Mouse (Mus musculus): ENCODE data around the gene Mylk3.

The Mylk3 gene

DNA sequence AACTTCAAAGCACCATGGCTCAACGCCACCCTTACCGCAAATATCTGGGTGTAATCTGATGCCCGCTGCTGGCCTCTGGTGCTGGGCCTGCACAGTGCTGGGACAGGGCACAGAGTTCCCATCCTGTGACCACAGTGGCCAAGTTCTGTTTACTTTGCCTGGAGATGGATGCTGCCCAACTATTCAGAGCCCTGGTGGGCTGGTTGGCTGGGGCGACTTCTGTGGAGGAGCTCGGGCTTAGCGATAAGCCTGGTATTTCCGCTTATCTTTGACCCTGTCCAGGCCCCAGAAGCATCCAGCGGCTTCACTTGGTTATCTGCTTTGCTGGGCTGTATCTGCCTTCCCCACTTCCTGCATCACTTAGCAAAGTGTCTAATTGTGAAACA, 5.3 kb downstream of the Mylk3 start:
- DNase-seq (ENCODE audit: low spot score), result no peak

DNA sequence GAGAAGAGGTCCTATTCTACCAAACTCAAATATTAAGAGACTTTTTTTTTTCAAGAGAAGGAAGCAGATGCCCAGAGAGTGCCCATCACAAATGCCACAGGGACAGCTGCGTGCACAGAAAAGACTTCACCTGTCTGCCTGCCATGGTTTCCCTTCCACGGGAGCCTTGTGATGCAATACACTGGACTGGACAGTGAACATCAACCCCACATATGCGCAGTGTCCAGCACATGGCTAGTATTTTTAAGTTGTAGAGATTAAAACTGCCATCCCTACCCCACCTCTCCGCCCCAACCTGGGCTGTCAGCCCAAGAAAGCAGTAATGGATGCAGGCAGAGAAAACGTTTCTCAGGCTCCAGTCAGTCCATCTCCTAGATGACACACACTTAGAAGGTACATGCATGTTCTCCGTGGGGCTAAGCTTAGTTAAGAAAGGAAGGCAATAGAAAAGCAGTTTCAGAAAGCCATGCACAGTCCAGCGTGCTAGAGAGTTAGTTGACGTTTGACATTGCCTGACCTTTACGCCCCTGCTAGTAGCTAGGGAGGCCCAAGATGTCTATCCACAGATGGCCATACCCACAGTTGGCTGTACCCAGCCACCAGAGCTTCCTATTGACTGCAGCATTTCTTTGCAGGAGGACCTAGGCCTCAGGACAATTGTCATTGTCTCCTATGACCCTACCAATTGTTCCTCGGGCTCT, 5.9 kb downstream of the Mylk3 start:
- no peak for DNase-seq (ENCODE audit: low spot score)

DNA sequence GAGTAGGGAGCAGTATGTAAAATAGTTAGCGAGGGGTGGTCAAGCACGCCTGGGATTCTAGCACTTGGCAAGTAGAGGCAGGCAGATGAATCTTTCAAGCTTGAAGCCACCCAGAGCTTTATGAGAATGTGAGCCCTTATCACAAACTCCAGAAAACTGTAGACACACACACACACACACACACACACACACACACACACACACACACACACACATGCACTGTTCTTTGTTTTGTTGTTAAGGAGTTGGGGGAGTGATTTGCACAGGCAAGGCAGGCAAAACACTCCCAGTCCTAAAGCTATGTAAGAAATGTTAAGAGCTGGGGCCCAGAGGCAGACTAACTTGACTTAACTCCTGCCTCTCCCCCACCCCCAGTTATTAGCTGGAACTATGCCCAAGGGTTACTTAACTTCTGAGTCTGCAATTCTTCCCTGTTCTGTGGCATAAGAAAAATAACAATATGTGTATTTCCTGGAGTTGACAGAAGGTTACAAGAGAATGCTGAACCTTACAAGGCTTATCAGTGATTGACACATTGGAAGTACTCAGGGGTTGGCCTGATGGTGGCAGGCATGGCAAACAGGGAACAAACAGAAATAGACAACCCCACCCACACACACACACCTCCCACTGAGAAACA, 6.9 kb downstream of the Mylk3 start:
- no peak for DNase-seq (ENCODE audit: low spot score)

DNA sequence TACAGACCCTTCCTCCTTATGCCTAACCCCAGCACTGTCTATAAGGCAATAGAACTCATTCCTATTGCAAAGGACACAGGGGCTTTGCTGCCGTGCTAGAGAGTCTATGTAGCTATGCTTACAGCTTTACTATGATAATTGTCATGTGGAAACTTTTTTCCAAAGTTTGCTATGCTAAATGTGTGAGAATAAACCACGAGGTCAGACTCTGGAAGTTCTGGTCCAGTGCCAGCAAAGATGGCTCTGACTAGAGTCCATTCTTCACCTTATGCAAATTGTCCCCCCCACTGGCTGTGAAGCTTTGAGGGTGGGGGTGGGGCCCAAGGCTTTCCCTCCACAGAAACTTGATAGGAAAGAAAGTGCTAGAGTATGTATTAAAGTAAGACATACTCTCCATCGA, 9.6 kb downstream of the Mylk3 start:
- no peak for DNase-seq (ENCODE audit: low spot score)

DNA sequence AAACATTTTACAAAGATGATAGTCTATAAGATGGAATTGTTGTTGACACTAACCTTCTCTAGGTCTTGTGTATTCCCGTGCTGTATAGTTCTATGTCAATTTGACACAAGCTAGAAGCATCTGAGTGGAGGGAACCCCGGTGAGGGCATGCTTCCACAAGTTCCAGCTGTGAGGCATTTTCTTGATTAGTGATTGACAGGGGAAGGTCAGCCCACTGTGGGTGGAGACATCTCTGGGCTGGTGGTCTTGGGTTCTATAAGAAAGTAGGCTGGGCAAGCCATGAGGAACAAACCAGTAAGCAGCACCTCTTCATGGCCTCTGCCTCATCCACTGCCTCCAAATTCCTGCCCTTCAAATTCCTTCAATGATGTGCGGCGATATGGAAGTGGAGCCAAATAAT, 11.9 kb downstream of the Mylk3 start:
- DNase-seq (ENCODE audit: low spot score), result no peak

DNA sequence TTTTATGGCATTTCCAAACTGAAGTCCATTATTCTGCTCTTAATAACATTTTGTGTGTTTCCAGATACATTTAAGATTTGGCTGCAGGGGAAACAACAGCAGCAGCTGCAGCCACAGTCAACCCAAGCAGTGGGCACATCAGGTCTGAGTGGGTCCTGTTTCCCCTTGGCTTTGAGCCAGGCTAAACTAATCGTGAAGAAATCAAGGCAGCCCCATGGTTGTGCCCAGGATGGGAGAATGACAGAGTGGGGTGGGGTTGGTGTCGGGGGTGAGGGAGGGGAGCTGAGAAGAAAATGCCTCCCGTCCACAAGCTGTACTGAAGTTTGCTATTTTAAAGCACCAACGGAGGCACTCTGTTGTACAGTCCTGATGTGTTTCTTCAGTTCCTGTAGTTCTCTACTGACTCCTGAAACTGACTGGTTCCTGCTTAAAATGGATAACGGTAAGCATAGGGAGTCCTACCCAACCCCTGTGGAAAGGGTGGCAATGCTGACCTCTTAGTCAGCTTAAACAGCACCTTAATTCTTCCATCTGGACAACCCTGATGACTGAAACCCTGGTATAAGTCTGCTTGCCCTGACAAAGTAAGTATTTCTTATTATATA, 12.6 kb downstream of the Mylk3 start:
- DNase-seq (ENCODE audit: low spot score), result no peak

DNA sequence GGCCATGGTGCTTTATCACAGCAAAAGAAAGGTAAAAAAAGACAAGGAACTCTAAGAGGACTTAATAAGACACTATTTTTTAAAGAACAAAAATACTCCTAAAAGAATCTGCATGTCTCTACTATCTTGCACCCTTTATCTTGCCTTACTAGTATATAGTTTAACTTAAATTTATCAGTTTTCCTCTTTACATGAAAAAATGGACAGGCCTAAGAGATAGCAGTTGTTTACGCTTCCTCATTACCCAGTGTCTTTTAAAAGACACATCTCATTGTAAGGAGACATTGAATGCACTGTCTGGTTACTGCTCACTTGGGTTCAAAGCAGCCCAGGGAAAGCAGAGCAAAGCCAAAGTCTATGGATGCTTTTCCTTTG, 13.7 kb downstream of the Mylk3 start:
- DNase-seq (ENCODE audit: low spot score), result no peak

DNA sequence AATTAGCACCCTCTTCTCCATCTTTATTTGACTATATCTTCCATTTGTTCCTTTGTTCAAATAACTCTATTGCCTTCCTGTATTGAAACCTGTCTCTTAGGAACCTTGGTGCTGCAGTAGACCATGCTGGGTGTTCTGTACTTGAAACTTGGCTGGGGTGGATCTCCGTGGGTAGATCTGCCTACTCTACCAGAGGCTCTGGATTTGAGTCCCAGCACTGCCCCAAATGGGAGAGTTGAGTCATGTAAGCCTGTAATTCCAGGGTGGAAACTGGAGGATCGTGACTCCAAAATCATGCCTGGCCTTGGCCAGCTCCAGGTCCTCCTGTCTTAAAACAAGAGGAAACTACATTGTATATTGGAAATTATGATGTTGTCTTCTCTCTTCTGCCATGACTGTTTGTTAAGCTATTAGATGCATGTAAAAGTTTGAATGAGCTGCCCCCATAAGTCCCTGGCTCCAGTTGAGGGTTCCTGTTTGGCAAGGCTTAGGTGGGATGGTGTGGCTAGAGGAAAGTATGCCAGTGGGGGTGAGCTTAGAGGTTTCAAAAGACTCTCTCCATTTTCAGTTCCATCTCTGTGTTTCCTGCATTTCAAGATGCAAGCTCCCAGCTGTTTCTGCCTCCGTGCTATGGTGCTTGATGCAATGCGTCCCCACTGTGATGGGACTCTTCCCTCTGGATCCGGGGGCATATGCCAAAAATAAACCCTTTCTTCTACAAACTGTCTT, 14.2 kb downstream of the Mylk3 start:
- no peak for DNase-seq (ENCODE audit: low spot score)

DNA sequence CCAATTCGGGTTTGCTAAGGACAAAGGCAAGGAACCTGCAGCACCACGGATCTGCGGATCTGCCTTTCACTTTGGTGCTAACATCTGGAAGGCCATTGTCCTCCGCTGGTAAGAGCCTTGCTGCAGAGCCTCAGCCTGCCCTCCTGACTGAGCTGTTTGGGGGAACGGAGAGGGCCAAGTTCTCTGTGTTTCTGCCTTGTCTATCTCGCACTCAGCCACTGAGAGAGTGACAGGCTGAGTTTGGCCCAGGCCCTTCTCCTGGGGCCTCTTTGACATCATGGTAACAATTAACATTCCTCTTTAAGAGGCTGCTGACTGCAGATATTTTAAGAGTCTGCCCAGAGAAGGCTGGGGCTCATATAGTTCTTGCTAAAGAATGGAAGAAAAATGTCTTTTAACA, 21.0 kb downstream of the Mylk3 start:
- no peak for DNase-seq (ENCODE audit: low spot score)

DNA sequence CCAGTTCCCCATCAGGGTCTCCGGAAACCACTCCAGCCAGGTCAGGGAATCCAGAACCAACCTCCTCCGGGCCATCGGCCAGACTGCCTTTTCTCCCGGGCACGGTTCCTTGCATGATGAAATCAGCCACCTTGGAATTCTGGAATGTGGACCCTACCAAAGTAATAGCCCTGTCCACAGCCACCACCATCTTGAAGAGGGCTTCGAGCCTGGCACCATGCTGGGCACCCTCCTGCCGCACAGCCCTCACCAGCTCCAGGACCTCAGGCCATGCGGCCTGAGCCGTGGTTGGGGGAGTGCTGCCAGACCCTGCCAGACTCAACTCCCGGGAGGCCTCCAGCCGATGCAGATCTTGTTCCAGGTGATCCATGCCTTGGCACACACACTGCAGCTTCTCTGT, 21.5 kb downstream of the Mylk3 start:
- no peak for DNase-seq (ENCODE audit: low spot score)

DNA sequence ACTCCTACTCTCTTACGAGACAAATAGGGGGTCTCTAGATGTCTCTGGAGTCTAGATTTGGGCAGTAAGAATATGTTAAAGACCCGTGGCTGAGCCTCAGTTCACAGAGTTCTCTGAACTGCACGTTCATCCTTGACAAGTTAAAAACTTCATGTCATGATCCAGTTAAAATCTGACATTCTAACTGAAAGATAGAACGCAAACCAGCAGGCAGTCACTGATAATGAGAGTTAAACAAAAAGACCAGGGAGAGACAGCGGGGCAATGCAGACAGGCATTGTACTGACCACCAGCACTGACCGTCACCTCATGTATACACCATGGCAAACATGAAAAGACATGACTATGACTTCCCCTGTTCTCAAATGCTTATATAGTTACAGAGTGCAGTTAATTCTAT, 22.7 kb downstream of the Mylk3 start:
- DNase-seq (ENCODE audit: low spot score), result no peak

DNA sequence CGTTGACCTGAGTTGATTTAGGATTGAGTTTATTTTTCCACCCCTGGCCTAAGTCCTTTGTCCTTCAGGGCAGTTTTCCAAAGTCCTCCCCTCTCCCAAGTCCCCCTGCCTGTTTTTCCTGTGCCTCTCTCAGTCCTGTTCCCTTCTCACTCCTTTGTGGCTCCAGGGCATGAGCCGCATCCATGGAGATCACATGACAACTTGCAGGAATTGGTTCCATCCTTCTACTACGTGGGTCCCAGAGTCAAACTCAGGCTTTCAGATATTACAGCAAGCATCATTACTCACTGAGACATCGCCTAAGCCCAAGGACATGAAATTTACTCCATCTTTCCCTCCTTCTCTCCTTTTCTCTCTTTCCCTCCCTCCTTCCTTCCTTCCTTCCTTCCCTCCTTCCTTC, 23.9 kb downstream of the Mylk3 start:
- no peak for DNase-seq (ENCODE audit: low spot score)

DNA sequence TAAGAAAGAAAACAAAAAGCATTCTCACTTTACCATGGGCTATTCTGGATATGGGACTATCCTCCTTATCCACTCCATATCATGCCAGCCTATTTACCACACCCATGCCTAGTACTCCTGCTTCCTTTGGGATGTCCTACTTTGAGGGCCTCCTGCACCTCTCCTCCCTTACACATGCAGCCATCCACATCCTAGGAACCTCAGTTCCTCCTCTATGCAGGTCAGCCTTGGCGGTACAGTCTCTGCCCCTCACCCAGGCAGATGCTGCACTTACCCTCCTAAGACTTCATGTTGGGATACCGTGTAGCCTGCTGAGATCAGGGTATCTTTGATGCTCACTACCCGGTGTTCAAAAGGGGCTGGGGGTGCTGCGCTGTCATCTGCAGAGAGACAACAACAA, 32.9 kb downstream of the Mylk3 start:
- no peak for DNase-seq (ENCODE audit: low spot score)

DNA sequence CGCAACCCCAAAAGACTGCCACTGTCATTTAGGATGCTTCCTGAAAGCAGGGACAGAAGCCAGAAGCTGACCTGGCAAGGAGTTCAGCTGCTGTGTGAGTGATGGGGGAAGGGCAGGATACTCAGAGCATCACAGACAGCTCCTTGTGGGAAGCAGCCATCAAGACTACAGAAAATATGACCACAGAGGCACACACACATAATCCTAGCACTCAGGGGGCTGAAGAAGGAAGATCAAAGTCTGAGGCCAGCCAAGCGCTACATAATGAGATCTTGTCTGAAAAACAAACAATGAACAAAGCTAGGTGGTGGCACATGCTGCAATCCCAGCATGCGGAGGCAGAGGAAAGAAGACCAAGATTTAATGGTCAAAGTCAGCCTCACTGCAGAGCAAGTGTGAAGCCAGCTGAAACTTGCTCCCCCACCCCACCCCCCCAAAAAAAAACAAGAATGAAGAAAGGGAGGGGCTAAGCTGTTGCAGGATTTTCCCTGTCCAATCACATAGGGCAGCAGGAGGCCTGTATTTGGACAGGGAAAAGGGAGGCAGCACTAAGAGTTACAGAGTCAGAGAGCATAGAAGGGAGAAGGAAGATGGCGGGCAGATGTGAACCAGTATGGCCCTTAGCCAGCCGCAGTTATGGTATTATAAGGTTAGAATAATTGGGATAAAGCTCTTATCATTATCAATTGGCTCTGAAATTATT, 46.1 kb downstream of the Mylk3 start:
- DNase-seq (ENCODE audit: low spot score), result no peak

DNA sequence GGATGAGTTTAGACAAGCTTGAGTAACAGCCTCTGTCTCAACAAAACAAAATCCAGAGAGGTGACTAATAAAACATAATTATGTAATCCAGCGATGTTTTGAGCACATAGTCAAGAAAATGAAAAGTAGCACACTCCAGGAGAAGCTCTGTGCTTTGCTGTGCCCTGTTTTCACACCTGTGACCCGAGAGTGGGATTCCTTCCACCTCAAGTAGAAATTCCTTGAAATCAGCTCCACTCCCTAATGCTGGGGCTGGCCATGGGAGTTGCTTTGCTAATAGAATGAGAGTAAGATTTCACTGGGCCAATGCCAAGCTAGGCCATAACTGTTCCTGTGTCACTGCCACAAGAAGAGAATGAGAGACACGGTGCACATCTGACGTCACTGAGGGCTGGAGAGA, 48.5 kb downstream of the Mylk3 start:
- DNase-seq (ENCODE audit: low spot score), result no peak

DNA sequence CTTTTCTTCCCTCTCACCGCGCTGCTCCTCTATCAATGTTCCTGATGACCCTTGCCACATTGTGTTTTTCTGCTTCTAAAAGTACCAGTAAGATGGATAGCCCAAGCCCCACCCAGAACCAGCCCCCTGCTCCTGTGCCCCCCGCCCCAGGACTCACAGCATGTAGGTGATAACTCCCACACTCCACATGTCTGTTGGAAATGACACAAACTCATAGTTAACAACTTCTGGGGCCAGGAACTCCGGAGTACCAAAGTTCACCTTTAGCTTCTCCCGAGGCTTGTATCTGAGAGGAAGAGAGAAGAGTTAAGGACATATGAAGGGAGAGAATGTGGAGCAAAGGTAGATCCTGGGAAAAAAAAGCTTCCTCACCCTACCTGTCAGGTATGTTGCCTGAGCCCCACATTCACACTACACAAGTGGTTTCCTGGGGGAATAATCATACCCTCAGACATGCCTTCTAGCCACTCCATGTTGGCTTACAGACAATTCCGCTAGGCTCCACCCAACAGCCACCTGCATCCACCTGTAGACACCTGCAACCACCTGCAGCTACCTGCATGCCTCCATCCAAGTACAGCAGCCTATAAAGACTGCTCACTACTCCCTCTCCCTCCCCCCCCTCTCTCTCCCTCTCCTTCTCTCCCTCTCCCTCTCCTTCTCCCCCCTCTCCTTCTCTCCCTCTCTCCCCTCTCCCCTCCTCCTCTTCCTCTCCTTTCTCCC, 49.8 kb downstream of the Mylk3 start:
- no peak for DNase-seq (ENCODE audit: low spot score)

DNA sequence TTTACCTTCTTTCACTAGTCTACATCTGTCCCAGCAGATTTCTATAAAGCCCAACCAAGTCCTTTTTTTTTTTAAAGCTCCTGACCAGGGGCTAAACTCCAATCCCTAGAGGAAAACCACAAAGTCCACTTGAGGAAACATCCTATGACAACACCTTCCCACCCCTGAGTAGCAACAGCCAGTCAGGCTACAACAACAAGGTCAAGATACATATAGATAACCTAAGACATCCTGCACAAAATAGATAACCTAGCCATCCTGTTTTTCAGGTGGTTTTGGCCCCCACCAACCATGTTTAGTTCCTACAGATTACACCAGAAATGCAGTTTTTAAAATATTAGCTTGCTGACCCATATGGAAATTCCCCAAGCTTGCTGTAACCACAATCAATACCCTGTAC, 51.0 kb downstream of the Mylk3 start:
- no peak for DNase-seq (ENCODE audit: low spot score)

DNA sequence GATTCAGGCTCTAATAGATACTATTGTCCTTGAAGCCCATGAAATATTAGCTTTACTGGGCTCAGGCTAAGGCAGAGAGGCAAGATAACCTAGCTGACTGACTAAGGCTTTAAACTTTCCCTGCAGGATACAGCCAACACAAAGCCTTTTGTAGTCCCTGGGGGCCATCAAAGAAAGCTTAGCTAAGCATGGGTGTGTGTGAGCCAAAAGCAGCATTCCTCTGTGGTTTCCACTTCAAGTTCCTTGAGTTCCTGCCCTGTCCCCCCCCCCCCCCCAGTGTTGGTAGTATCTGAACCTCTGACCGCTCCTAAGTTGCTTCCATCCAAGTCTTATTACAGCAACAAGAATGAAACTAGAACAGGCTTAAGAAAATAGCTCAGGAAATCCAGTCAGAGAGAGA, 56.6 kb downstream of the Mylk3 start:
- DNase-seq (ENCODE audit: low spot score), result no peak

DNA sequence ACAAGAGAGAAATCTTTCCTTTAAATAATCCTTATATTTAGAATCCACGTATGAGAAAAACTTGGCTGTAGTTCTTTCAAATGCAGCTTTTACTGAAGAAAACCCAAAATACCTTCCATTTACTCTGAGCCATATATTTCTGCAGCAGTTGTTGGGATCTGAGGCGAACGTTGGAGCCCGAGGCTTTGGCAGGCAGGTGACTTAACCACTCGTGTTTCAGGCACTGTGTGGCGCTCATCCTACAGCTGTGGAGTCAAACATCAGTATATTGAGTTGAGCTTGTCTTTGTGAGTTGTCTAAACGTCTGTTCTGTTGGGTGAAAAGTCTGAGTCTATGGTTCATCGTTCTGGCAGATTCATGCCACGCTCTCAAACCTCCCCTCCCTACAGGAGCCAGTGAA, 59.1 kb downstream of the Mylk3 start:
- DNase-seq (ENCODE audit: low spot score), result no peak

DNA sequence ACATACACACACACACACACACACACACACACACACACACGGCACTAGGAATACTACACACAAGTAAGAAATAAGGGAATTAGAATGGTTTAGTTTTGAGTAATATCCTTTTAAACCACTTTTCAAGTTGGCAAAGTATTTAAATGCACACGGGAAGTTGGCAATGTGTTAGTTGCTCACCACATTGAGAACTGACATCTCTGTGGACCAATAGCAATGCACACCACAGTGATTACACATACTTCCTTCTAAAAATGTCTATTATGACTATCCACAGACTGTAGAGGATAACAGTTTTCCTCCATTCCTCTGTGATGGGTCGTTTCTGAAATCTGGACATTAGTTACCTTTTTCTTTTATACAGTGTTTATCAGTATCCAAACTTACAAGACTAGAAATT, 63.1 kb downstream of the Mylk3 start:
- no peak for DNase-seq (ENCODE audit: low spot score)

DNA sequence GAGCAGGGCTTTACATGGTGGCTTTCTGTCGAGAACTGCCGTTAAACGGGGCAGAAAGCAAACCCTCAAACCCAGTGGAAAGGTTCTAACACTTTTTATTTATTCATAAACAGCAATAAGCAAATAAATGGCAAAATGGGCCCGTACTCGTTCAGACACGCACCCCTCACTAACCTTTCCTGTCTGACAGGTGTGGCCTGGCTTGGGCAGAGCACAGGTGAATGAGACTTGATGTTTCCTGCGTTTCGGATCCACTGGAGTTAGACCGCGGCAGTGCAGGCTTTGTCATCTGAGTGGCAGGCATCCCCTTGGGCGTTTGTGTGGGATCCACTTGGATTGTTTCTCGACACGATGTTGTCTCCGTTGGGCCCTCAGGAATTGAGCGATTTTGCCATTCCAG, 64.2 kb downstream of the Mylk3 start:
- no peak for DNase-seq (ENCODE audit: low spot score)

DNA sequence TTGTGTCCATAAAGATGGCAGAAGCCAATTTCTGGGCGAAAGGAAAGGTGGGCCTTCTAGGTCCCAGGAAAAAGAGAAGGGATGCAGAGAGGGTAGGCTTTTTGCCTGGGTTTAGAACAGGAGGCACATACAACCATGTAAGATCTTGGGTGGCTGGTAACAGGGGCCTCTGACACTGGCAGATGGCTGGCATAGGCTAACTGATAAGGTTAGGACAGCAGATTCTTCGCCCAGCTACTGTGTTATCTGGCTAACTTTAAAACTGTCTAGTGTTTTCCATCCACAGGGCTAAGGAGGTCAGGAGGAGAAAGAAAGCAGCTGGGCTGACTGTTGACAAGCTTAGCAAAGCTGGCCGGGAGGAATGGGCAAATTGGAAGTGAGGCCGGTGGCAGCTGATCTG, 67.6 kb downstream of the Mylk3 start:
- no peak for DNase-seq (ENCODE audit: low spot score)
